Mouse (Mus musculus) cortical plate, adult 2 months (tissue): Measurements from ENCODE around the gene Phactr1.

Experiments used
- CTCF ChIP-seq: fragments of 200-500 bp; IDR thresholded peaks from 2 replicates; pipeline ENCODE4 v1.5.1; 2011; ENCODE audit warnings: mild to moderate bottlenecking, control low read depth, low read length; ENCODE audit not compliant: insufficient read depth; ENCODE audit errors: extremely low read depth
- POLR2A ChIP-seq: fragments of 200-500 bp; IDR thresholded peaks from 2 replicates; pipeline ENCODE4 v1.6.1; 2011; ENCODE audit warnings: mild to moderate bottlenecking, low read length, control low read depth; ENCODE audit not compliant: insufficient read depth; ENCODE audit errors: extremely low read depth

DNA sequence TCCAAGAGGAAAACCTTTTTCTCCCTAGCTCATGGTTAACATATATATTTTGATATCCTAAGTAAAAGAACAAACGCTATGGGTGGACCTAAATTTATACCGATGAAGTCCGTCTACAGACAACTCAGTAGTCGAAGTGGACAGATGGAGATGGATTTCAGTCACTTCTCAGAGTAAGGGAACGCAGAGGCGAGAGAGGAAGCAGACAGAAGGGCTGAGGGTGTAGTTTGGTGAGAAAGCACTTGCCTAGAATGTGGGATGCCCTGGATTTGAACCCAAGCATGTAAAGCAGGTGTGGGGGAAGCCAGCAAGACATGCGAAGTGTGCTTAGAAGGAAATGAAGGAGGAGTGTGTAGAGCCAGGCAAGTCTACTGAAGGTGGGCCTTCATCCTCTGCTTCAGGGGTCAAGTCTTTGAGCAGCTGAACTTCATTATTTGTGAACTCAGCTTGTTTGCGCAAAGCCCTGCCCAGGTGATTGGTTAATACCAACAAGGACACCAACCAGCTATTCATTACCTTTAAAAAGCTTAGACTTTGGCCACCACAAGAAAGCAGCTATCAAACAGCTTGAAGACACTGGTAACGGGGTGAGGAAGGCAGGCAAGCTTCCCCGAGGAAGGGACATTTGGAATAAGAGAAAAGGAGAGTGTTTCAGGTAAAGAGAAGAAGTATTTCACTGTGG lies 241.5 kb downstream of the Phactr1 start:
- no peak for TF ChIP-seq CTCF
- TF ChIP-seq POLR2A, result no peak
